Mouse (Mus musculus) MEL (cell line): ENCODE data around the gene Metrn. TPM values are rescaled to one million over a fixed set of nuclear protein-coding genes. Genes with fewer than 3 reads are reported as not detected.
A peak's percentile ranks its signal among the peaks of the same experiment; 100 is the strongest.

Experiments
- DNase-seq: peaks from one replicate; pipeline ENCODE4 v3.0.0; 2011; ENCODE audit warnings: low read depth, low spot score
- H3K27ac ChIP-seq: 2 replicates; pipeline ENCODE4 v1.5.1; 2012; ENCODE audit warnings: low read depth, mild to moderate bottlenecking, control low read depth, low read length, moderate library complexity; ENCODE audit not compliant: control insufficient read depth
- H3K27me3 ChIP-seq, 2 experiments: fragments of 150-350 bp in 1 of 2; sonication (generic) in 1 of 2; 2 replicates each; pipeline ENCODE4 v1.6.1; 2012; ENCODE audit warnings: low read length in 2 of 2, mild to moderate bottlenecking in 2 of 2, improper control_type of control experiment in 1 of 2, moderate library complexity in 1 of 2; ENCODE audit not compliant: insufficient read depth in 2 of 2, control insufficient read depth in 1 of 2
- H3K36me3 ChIP-seq, 2 experiments: 2 replicates each; pipeline ENCODE4 v1.6.1; 2012 to 2014; ENCODE audit warnings: low read length in 2 of 2, improper control_type of control experiment in 1 of 2, inconsistent platforms in 1 of 2, mild to moderate bottlenecking in 1 of 2; ENCODE audit not compliant: insufficient read depth in 2 of 2, control insufficient read depth in 1 of 2
- H3K4me1 ChIP-seq, 2 experiments: fragments of 150-350 bp in 1 of 2; sonication (generic) in 1 of 2; 2 replicates each; pipeline ENCODE4 v1.6.1; 2012; ENCODE audit warnings: low read length in 2 of 2, improper control_type of control experiment in 1 of 2, mild to moderate bottlenecking in 1 of 2; ENCODE audit not compliant: insufficient read depth in 2 of 2, control insufficient read depth in 1 of 2
- H3K4me3 ChIP-seq, 2 experiments: fragments of 150-350 bp in 1 of 2; sonication (generic) in 1 of 2; 2 replicates each; pipeline ENCODE4 v1.5.1; 2012; ENCODE audit warnings: low read depth in 2 of 2, low read length in 2 of 2, mild to moderate bottlenecking in 2 of 2, moderate library complexity in 2 of 2, control low read depth in 1 of 2, improper control_type of control experiment in 1 of 2; ENCODE audit not compliant: control insufficient read depth in 1 of 2, insufficient read depth in 1 of 2
- H3K79me2 ChIP-seq: 2 replicates; pipeline ENCODE4 v1.6.1; 2012; ENCODE audit warnings: mild to moderate bottlenecking, low read length, moderate library complexity; ENCODE audit not compliant: control insufficient read depth, poor library complexity, insufficient read depth
- H3K9ac ChIP-seq: 2 replicates; pipeline ENCODE4 v1.6.1; 2012; ENCODE audit warnings: low read depth, mild to moderate bottlenecking, control low read depth, low read length, moderate library complexity; ENCODE audit not compliant: control insufficient read depth, poor library complexity, severe bottlenecking
- H3K9me3 ChIP-seq: fragments of 150-350 bp; sonication (generic); replicated peaks from 2 replicates; pipeline ENCODE4 v1.6.1; 2012; ENCODE audit warnings: mild to moderate bottlenecking, low read length, improper control_type of control experiment, moderate library complexity; ENCODE audit not compliant: insufficient read depth
- CHD1 ChIP-seq: IDR thresholded peaks from 2 replicates; pipeline ENCODE4 v1.6.1; 2012; ENCODE audit warnings: low read depth, mild to moderate bottlenecking, inconsistent platforms, low read length, improper control_type of control experiment
- CHD2 ChIP-seq: IDR thresholded peaks from 2 replicates; pipeline ENCODE4 v1.6.1; 2011; ENCODE audit warnings: low read length, improper control_type of control experiment
- CTCF ChIP-seq, 3 experiments: IDR thresholded peaks in 2 of 3; conservative IDR thresholded peaks in 1 of 3; 2 replicates each; pipeline ENCODE4 v1.5.1; 2011 to 2012; ENCODE audit warnings: low read length in 3 of 3, low read depth in 2 of 3, mild to moderate bottlenecking in 2 of 3, improper control_type of control experiment in 1 of 3, inconsistent platforms in 1 of 3, mixed read lengths in 1 of 3, moderate library complexity in 1 of 3; ENCODE audit not compliant: control insufficient read depth in 1 of 3, insufficient read depth in 1 of 3, poor library complexity in 1 of 3, severe bottlenecking in 1 of 3
- E2F4 ChIP-seq: IDR thresholded peaks from 2 replicates; pipeline ENCODE4 v1.6.1; 2011; ENCODE audit warnings: low read depth, low read length, improper control_type of control experiment, borderline replicate concordance
- GATA1 ChIP-seq: IDR thresholded peaks from 2 replicates; pipeline ENCODE4 v1.6.1; 2011; ENCODE audit warnings: low read depth, low read length, improper control_type of control experiment
- JUND ChIP-seq: IDR thresholded peaks from 2 replicates; pipeline ENCODE4 v1.6.1; 2011; ENCODE audit warnings: low read depth, mild to moderate bottlenecking, improper control_type of control experiment, low read length
- MAFK ChIP-seq: IDR thresholded peaks from 2 replicates; pipeline ENCODE4 v1.6.1; 2011; ENCODE audit warnings: low read depth, mild to moderate bottlenecking, low read length, improper control_type of control experiment, borderline replicate concordance
- MXI1 ChIP-seq: IDR thresholded peaks from 2 replicates; pipeline ENCODE4 v1.6.1; 2011; ENCODE audit warnings: mild to moderate bottlenecking, low read depth, low read length, improper control_type of control experiment
- MYB ChIP-seq: IDR thresholded peaks from 2 replicates; pipeline ENCODE4 v1.6.1; 2011; ENCODE audit warnings: mild to moderate bottlenecking, low read depth, low read length, improper control_type of control experiment
- NRF1 ChIP-seq: IDR thresholded peaks from 2 replicates; pipeline ENCODE4 v1.6.1; 2014; ENCODE audit warnings: low read depth, mild to moderate bottlenecking, inconsistent platforms, low read length, improper control_type of control experiment, moderate library complexity; ENCODE audit not compliant: poor library complexity, insufficient read depth, severe bottlenecking
- SIN3A ChIP-seq: IDR thresholded peaks from 2 replicates; pipeline ENCODE4 v1.6.1; 2012; ENCODE audit warnings: low read length, improper control_type of control experiment, inconsistent platforms
- SMC3 ChIP-seq: IDR thresholded peaks from 2 replicates; pipeline ENCODE4 v1.6.1; 2011; ENCODE audit warnings: low read depth, low read length, improper control_type of control experiment
- TBP ChIP-seq: IDR thresholded peaks from 2 replicates; pipeline ENCODE4 v1.8.0; 2011; ENCODE audit warnings: low read depth, low read length, improper control_type of control experiment
- ZKSCAN1 ChIP-seq: IDR thresholded peaks from 2 replicates; pipeline ENCODE4 v1.6.1; 2012; ENCODE audit warnings: low read depth, mild to moderate bottlenecking, inconsistent platforms, low read length, improper control_type of control experiment, moderate library complexity
- polyA plus RNA-seq, 2 experiments: library from polyadenylated mRNA; stranded (reverse) in 1 of 2; unstranded in 1 of 2; fragments of >175 nt in 1 of 2; fragments of >200 nt in 1 of 2; gene quantifications; 2 replicates each; pipeline versions ENCODE4 v1.2.1 to v1.2.4; 2012; ENCODE audit warnings: low replicate concordance in 2 of 2, low read depth in 1 of 2; ENCODE audit not compliant: insufficient read length in 2 of 2, insufficient read depth in 1 of 2, missing spikeins in 1 of 2
- total RNA-seq: library from RNA; depleted of rRNA; stranded (reverse); fragments of 300-350 nt; gene quantifications from 2 replicates; pipeline ENCODE4 v1.2.3, GENCODE M21; 2012

Gene Metrn
- total and polyA plus RNA-seq, 3 experiments: 95.7 to 116 TPM; not detected in 1

GRCm38 (mm10) chr17:25813471-25813870 lies 16.5 kb upstream of the Metrn start:
- Histone ChIP-seq H3K27me3 (peaks cover 0 to 3% of the 10 kb centered on the region in 2 experiments; a peak in 2 of 4 replicates), H3K4me3 (no peak overlapping the region), H3K4me1 (no peaks in the 10 kb centered on the region), H3K9ac (no peak overlapping the region), H3K36me3 (no peaks in the 10 kb centered on the region), H3K79me2 (no peaks in the 10 kb centered on the region), H3K27ac (no peak overlapping the region), H3K9me3 (no peaks in the 10 kb centered on the region)
- peak; percentile 72 for DNase-seq
- peak; percentile 79 for TF ChIP-seq SIN3A
- TF ChIP-seq CHD1: no peak
- TF ChIP-seq CTCF (IDR thresholded peaks at IDR 0.05 in 2 of 3, conservative IDR thresholded peaks at IDR 0.05 in 1 of 3; ENCODE audit: control insufficient read depth in 1 of 3, insufficient read depth in 1 of 3, low read depth in 2 of 3, low read length in 3 of 3, poor library complexity in 1 of 3, severe bottlenecking in 1 of 3): 0 out of 6 replicates have a peak, but pooled peaks of 1 of the 3 experiments have one; percentile 12
- peak; percentile 78 for TF ChIP-seq MXI1
- no peak for TF ChIP-seq GATA1

- Histone ChIP-seq H3K9ac (no peak overlapping the region), H3K9me3 (no peaks in the 10 kb centered on the region), H3K27me3 (peaks cover 0 to 1% of the 10 kb centered on the region in 2 experiments; a peak in 2 of 4 replicates), H3K27ac (no peak overlapping the region), H3K4me1 (peaks cover 0 to 8% of the 10 kb centered on the region in 2 experiments; a peak in 1 of 4 replicates), H3K36me3 (no peaks in the 10 kb centered on the region), H3K79me2 (no peaks in the 10 kb centered on the region), H3K4me3 (no peak overlapping the region)
- no peak for TF ChIP-seq TBP
- TF ChIP-seq MYB: no peak
- no peak for TF ChIP-seq JUND
- no peak for TF ChIP-seq MAFK
- TF ChIP-seq E2F4: no peak
- no peak for TF ChIP-seq NRF1
- no peak for TF ChIP-seq CTCF (IDR thresholded peaks at IDR 0.05 in 2 of 3, conservative IDR thresholded peaks at IDR 0.05 in 1 of 3; ENCODE audit: control insufficient read depth in 1 of 3, insufficient read depth in 1 of 3, low read depth in 2 of 3, low read length in 3 of 3, poor library complexity in 1 of 3, severe bottlenecking in 1 of 3)
- TF ChIP-seq ZKSCAN1: no peak
- no peak for TF ChIP-seq MXI1
- no peak for TF ChIP-seq CHD2
- no peak for TF ChIP-seq SMC3
- DNase-seq: no peak
These were observed 14.0 kb upstream of the Metrn start for GRCm38 (mm10) chr17:25810890-25811289.
